Mouse (Mus musculus): Measurements from ENCODE around the gene Capn2.

Capn2 gene

GRCm38 (mm10) chr1:182500224-182500623 lies 17.2 kb downstream of the Capn2 start:
- no peak for DNase-seq

- DNase-seq = no peak
Measured at GRCm38 (mm10) chr1:182499443-182500089, 17.8 kb downstream of the Capn2 start.

- no peak for DNase-seq
Measured at GRCm38 (mm10) chr1:182497736-182498135, 19.7 kb downstream of the Capn2 start.

- no peak for DNase-seq
Measured at GRCm38 (mm10) chr1:182496685-182497084, 20.7 kb downstream of the Capn2 start.

- no peak for DNase-seq
Measured at GRCm38 (mm10) chr1:182494285-182495145, 22.9 kb downstream of the Capn2 start.

GRCm38 (mm10) chr1:182491839-182492238 lies 25.6 kb downstream of the Capn2 start:
- DNase-seq = no peak

GRCm38 (mm10) chr1:182490568-182490967 lies 26.8 kb downstream of the Capn2 start:
- no peak for DNase-seq

GRCm38 (mm10) chr1:182489803-182490452 lies 27.5 kb downstream of the Capn2 start:
- DNase-seq = peak; percentile 84

- DNase-seq = no peak
Measured at GRCm38 (mm10) chr1:182488503-182488902, 28.9 kb downstream of the Capn2 start.

- DNase-seq = no peak
Measured at GRCm38 (mm10) chr1:182483910-182484274, 33.5 kb downstream of the Capn2 start.

- no peak for DNase-seq
Measured at GRCm38 (mm10) chr1:182482991-182483909, 34.2 kb downstream of the Capn2 start.

- no peak for DNase-seq
Measured at GRCm38 (mm10) chr1:182481646-182482295, 35.6 kb downstream of the Capn2 start.

GRCm38 (mm10) chr1:182481138-182481537 lies 36.3 kb downstream of the Capn2 start:
- no peak for DNase-seq

- DNase-seq = no peak
Measured at GRCm38 (mm10) chr1:182478935-182479334, 38.5 kb downstream of the Capn2 start.

GRCm38 (mm10) chr1:182475005-182475796 lies 42.2 kb downstream of the Capn2 start:
- no peak for DNase-seq

GRCm38 (mm10) chr1:182465978-182466377 lies 51.4 kb downstream of the Capn2 start:
- no peak for DNase-seq

- no peak for DNase-seq
Measured at GRCm38 (mm10) chr1:182465309-182465708, 52.1 kb downstream of the Capn2 start.

- peak; percentile 89 for DNase-seq
Measured at GRCm38 (mm10) chr1:182461813-182462212, 55.6 kb downstream of the Capn2 start.

- DNase-seq = no peak
Measured at GRCm38 (mm10) chr1:182461261-182461660, 56.1 kb downstream of the Capn2 start.

- no peak for DNase-seq
Measured at GRCm38 (mm10) chr1:182460291-182461244, 56.8 kb downstream of the Capn2 start.
